Mouse (Mus musculus) pancreas, adult 10 weeks (tissue): ENCODE results near the gene Nudt8. TPM values are rescaled to one million over a fixed set of nuclear protein-coding genes. Genes with fewer than 3 reads are reported as not detected.

ENCODE experiments used
- polyA plus RNA-seq: library from polyadenylated mRNA; stranded (reverse); fragments of 350-450 nt; fragmentation: Illumina TruSeq; extraction: RNeasy Lipid Tissue Mini Kit (QIAGEN cat#74804); gene quantifications from one replicate; pipeline ENCODE4 v1.2.3, GENCODE M21; 2015; ENCODE audit warnings: low read depth, low replicate concordance; ENCODE audit not compliant: insufficient read depth

Gene Nudt8
- polyA plus RNA-seq: 9.6 TPM

DNA sequence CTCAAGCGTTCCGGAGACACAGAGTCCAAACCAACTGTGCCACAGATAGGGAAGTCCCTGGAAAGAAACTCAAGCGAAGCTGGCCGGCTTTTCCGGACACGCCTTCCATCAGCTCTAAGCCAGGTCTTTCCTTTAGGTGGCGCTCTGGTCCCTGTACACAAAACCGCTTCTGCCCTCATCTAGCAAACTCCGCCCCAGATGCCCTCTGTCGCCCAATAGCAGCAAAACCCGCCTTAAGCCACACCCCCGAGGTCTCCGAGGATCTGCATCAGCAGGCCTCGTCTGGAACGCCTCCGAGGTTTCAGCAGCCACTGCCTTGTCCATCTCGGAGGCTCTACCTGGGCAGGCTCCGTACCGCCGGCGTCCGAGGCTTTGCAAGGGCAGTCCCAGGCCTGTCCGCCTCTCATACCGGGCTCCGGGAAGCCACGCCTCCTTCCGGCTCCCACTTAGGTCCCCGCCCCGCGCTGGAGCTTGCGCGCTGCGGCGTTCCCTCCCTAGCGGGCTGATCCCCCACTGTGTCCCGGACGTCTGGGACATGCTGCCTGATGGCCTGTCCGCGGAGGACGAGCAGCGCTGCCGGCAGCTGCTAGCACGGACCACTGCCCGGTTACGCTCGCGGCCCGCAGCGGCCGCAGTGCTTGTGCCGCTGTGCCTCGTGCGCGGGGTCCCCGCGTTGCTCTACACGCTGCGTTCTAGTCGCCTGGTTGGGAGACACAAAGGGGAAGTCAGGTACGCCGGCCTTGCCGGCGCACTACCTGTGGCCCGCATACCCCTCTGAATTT, at the start of gene Nudt8, which contains the start of gene Gm49405:
Gene Nudt8 (plus strand): TSS at position 462 of the 782 bp plus-strand sequence.
Gene Gm49405 (plus strand): TSS at position 508 of the 782 bp plus-strand sequence.

DNA sequence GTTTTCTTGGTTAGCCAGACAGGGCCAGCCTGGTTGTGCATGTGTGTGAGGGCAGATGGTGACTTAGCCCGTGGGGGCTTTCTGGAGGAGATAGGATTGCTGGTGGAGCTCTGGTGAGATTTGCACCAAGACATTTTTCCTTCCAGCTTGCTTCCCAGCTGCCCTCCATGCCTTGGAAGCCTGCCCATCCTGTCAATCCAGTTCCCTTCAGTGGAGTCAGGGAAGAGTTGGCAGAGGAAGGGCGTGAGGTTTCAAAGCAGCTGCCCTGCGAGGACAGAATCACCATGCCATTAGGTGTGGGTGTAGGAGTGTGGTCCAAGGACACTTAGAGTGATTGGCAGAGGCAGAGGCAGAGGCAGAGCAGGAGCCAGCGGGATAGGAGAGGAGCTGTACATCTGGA, 41.9 kb upstream of the Nudt8 start, which contains the start of gene Aldh3b3:
Gene Aldh3b3 (plus strand): TSS at position 176 of the 400 bp plus-strand sequence.

DNA sequence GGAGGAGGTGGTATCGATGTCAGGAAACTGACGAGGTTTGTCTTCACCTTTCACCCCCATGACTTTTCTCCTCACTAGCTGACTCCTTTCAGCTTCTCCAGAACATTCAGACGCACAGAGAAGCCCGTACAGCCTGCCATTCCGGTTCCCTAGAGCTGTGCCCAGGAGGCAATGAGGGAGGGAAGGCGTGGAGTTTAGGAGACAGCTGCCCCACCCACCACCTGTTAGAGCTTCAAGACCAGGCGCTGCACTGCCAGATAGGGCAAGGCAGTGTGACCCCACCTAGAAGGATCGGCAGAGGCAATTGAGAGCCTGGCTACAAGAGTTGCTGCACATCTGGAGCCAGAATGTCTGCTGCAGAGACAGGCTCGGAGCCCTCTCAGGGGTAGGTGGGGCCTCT, 28.2 kb upstream of the Nudt8 start, which contains the start of gene Aldh3b2:
Gene Aldh3b2 (plus strand): TSS at position 100 of the 400 bp plus-strand sequence.

DNA sequence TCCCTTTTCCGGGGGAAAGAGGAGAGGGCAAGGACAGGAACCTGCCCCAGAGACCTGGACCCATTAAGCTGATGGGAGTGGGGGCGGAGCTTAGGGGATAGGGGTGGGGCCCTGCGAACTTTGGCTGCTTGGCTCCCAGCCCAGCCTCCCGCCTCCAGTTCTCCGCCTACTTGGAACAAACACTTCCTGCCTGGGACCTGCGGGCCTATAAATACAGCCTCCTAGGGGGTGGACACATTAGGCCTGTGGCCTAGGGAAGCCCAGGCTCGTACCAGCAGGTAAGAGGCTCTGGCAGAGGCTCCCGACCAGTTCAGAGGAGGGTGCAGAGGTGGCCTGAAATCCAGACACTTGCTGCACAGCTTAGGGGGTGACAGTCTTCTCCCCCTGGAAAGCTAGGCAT, 14.0 kb upstream of the Nudt8 start, which contains the start of gene Acy3:
Gene Acy3 (plus strand): TSS at position 237 of the 400 bp plus-strand sequence.

DNA sequence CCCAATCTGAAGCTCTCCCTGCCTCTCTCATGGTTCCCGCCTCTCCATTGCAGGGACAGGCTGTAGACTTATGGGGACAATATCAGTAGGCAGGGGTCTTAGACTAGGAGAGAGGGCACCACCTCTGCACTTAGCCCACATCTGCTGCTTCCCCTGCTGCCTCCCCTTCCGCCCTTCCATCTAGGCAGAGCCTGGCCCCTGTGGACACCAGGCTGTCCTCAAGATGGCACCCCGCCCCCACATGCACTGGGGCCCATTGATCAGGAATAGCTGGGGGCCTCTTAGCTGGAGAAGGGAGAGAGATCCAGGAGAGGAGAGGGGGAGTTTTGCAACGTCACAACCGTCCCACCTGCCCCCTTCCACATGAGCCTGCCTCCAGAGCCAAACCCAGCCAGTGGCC, 8.0 kb upstream of the Nudt8 start, which contains the start of gene Tbx10:
Gene Tbx10 (plus strand): TSS at position 337 of the 400 bp plus-strand sequence.

DNA sequence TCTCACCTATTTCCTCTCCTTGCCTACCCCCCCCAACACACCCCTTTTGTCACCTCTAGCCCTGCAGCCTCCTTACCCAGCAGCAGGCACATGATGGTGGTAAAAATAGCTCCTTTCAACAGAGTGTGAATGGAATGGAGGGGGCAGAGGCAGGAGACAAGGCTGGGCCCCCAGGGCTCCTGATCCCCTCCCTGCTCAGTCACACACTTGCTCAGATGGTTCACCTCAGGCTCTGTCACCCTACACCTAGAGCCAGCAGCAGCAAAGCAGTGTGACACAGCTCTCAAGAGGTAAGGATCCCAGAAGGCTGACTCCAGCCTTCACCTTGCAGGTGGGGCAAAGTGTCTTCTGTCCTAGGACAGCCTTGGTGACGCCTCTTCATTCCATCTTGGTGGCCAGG, 2.7 kb downstream of the Nudt8 start, which contains the start of gene Doc2g:
Gene Doc2g (plus strand): TSS at position 202 of the 400 bp plus-strand sequence.

DNA sequence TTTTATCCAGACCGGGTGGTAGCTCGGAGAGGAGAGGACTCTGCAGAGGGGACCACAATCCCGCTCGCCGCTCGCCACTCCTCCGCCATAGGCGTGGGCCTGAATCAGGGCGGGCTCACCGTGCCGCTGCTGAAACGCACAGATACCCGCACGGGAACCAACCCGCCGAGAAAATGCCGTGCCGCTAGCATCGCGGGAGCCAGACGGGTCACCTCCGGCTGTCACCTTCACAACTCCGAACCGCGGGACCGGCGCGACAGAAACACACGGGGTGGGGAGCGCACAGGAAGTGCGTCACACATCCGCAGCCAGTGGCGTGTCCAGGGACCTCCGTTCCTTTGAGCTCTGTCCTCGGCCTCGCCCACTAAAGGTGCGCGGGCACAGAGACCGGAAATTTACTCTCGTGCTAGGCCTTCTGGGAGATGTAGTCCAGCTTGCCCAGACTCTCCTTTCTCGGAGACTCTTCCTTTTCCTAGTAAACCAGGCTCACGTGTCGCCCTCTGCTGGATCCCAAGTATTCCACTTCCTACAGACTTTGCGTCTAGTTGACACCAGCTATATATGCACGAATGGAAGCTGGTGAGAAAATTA, 12.1 kb downstream of the Nudt8 start, which contains the start of gene Ndufv1:
Gene Ndufv1 (minus strand): TSS at position 375 of the 591 bp plus-strand sequence.

DNA sequence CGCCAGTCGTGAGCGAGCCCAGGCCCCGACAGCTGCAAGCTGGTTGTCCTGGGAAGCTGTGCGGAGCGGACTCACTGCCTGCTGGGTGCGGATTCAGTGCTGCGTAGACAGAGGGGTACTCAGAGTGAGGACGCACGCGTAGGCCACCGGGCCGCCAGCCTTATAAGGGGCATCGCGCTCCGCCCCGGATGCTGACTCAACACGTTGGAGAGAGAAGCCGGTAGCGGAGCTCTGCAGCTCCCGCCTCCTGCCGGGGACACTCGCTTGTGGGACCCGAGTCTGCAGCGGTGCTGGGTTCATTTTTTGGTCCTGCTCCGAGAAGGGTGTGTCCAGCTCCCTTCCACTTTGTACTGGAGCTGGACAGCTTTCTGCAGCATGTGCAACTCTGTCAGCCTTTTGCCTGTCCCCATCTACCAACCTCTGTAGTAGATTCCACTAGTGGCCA, 37.4 kb downstream of the Nudt8 start, which contains the start of gene Gstp1:
Gene Gstp1 (minus strand): TSS at position 198 of the 445 bp plus-strand sequence.

DNA sequence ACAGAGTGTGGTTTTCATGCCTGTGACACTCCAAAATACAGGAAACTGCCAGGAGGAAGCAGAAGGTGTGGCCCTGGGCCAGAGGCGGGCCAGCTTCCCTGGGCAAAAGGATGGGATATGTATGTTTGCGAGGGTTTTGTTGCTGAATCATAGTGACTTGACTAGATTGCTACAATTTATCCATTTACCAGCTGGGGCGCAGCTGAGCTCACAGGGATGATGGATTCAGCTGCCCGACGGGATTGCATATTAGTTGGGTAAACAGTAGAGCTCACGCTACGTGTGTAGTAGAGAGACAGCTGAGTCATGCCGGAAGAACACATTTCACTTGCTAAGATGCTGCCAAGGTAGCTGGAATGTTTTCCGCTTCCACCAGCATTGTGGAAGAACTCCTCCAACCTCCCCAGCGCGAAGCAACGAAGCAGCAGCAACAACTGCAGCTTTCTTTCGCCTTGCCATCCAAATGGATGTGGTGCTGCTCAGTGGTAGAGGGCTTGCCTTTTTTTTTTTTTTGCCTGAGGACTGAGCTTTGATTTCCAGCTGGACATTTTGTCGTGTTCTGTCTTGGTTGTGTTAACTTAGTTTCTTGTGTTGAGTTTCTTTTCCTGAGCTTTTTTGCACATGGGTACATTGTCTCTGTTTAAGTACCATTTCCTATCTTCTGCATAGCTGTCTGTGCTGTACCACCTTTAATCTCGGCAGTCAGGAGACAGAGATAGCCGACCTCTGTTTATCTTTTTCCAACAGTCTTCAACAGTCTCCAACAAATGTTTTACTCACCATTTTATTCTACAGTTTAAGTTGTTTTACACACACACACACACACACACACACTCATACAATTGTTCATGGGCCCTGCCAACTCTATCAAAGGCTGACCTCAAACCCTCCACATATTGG, 45.8 kb downstream of the Nudt8 start, which contains the start of gene Gstp2:
Gene Gstp2 (minus strand): TSS at position 58 of the 900 bp plus-strand sequence.

Other genes with a start within 250 kb of the Nudt8 start
- 11.8 TPM for gene Kmt5b, start 233.2 kb upstream of the Nudt8 start, polyA plus RNA-seq
- gene Chka, start 148.8 kb upstream of the Nudt8 start, polyA plus RNA-seq: 61.3 TPM
- gene Tcirg1, start 93.4 kb upstream of the Nudt8 start, polyA plus RNA-seq: 67.9 TPM
- gene Ndufs8, start 87.8 kb upstream of the Nudt8 start, polyA plus RNA-seq: 32.0 TPM
- 1.7 TPM for gene Aldh3b1, start 70.8 kb upstream of the Nudt8 start, polyA plus RNA-seq
- 16.7 TPM for gene Unc93b1, start 65.4 kb upstream of the Nudt8 start, polyA plus RNA-seq
- gene Aldh3b3, start 41.9 kb upstream of the Nudt8 start, polyA plus RNA-seq: not detected
- gene Aldh3b2, start 28.3 kb upstream of the Nudt8 start, polyA plus RNA-seq: 0.63 TPM
- gene Acy3, start 14.0 kb upstream of the Nudt8 start, polyA plus RNA-seq: 3.5 TPM
- not detected for gene Tbx10, start 7.8 kb upstream of the Nudt8 start, polyA plus RNA-seq
- 0.68 TPM for gene Gm49405, start within 50 bp of the Nudt8 start, polyA plus RNA-seq
- 5.5 TPM for gene Doc2g, start 2.7 kb downstream of the Nudt8 start, polyA plus RNA-seq
- 42.7 TPM for gene Ndufv1, start 12.2 kb downstream of the Nudt8 start, polyA plus RNA-seq
- gene Gstp1, start 37.4 kb downstream of the Nudt8 start, polyA plus RNA-seq: 449 TPM
- gene Gstp2, start 45.4 kb downstream of the Nudt8 start, polyA plus RNA-seq: 112 TPM
- not detected for gene Gstp3, start 59.0 kb downstream of the Nudt8 start, polyA plus RNA-seq
- gene Cabp2, start 81.0 kb downstream of the Nudt8 start, polyA plus RNA-seq: 118 TPM
- 35.8 TPM for gene Cdk2ap2, start 96.6 kb downstream of the Nudt8 start, polyA plus RNA-seq
- 10.6 TPM for gene Pitpnm1, start 99.4 kb downstream of the Nudt8 start, polyA plus RNA-seq
- gene Aip, start 125.3 kb downstream of the Nudt8 start, polyA plus RNA-seq: 19.1 TPM
- not detected for gene Gpr152, start 139.2 kb downstream of the Nudt8 start, polyA plus RNA-seq
- gene Cabp4, start 143.5 kb downstream of the Nudt8 start, polyA plus RNA-seq: not detected
- 31.1 TPM for gene Coro1b, start 148.0 kb downstream of the Nudt8 start, polyA plus RNA-seq
- 8.4 TPM for gene Ptprcap, start 153.0 kb downstream of the Nudt8 start, polyA plus RNA-seq
- gene Rps6kb2, start 162.8 kb downstream of the Nudt8 start, polyA plus RNA-seq: 31.4 TPM
- gene Carns1, start 174.9 kb downstream of the Nudt8 start, polyA plus RNA-seq: 1.00 TPM
- 0.87 TPM for gene Tbc1d10c, start 190.7 kb downstream of the Nudt8 start, polyA plus RNA-seq
- 54.4 TPM for gene Ppp1ca, start 191.5 kb downstream of the Nudt8 start, polyA plus RNA-seq
- 2.1 TPM for gene Rad9a, start 201.1 kb downstream of the Nudt8 start, polyA plus RNA-seq
- 2.8 TPM for gene Clcf1, start 213.7 kb downstream of the Nudt8 start, polyA plus RNA-seq
- not detected for gene AC109138.7, start 213.8 kb downstream of the Nudt8 start, polyA plus RNA-seq
- 14.6 TPM for gene Pold4, start 231.3 kb downstream of the Nudt8 start, polyA plus RNA-seq